Mouse (Mus musculus) heart, embryonic 10.5 days (tissue): ENCODE measurements around the gene Umod. TPM values are rescaled to one million over a fixed set of nuclear protein-coding genes. Genes with fewer than 3 reads are reported as not detected.

Experiments used
- polyA plus RNA-seq: library from polyadenylated mRNA; unstranded; fragments of >200 nt; fragmentation: Nextera tagmentation; extraction: Ambion mirVana; gene quantifications from 2 replicates; pipeline ENCODE4 v1.2.1, GENCODE M21; 2016

Gene Umod
- polyA plus RNA-seq, 1 experiment from 2014 or later, result not detected

Other genes starting within 250 kb of the Umod start
- gene Gp2, start 20.0 kb downstream of the Umod start, polyA plus RNA-seq, result not detected in 2 replicates
- not detected in 2 replicates for gene Acsm5, start 40.2 kb upstream of the Umod start, polyA plus RNA-seq
- not detected in 2 replicates for gene Pdilt, start 44.2 kb upstream of the Umod start, polyA plus RNA-seq
- not detected in 2 replicates for gene Acsm2, start 75.1 kb upstream of the Umod start, polyA plus RNA-seq
- not detected in 2 replicates for gene Acsm1, start 127.7 kb upstream of the Umod start, polyA plus RNA-seq
- not detected in 2 replicates for gene Acsm4, start 210.7 kb upstream of the Umod start, polyA plus RNA-seq
- gene Thumpd1, start 241.5 kb upstream of the Umod start, polyA plus RNA-seq, result 69.8 and 80.6 TPM in 2 replicates